Mouse (Mus musculus) liver (tissue): ENCODE data around the gene Eif3i.
A peak's percentile ranks its signal among the peaks of the same experiment; 100 is the strongest.

Experiments used
- DNase-seq: peaks from one replicate; pipeline ENCODE4 v3.0.0-alpha.2; 2020; ENCODE audit warnings: mixed read lengths

The Eif3i gene

GRCm38 (mm10) chr4:129618786-129619691 lies 18.6 kb upstream of the Eif3i start, which contains the start of gene Iqcc:
TSS of gene Iqcc (minus strand) at chr4:129619099.
- peak; percentile 95 for DNase-seq

- DNase-seq = no peak
Observed at GRCm38 (mm10) chr4:129618031-129618430, 17.6 kb upstream of the Eif3i start.

- no peak for DNase-seq
Observed at GRCm38 (mm10) chr4:129617121-129617641, 16.7 kb upstream of the Eif3i start.

- no peak for DNase-seq
Observed at GRCm38 (mm10) chr4:129616631-129617030, 16.2 kb upstream of the Eif3i start.

- no peak for DNase-seq
Observed at GRCm38 (mm10) chr4:129615801-129616290, 15.4 kb upstream of the Eif3i start.

GRCm38 (mm10) chr4:129614093-129614492 lies 13.6 kb upstream of the Eif3i start, which contains the start of gene Dcdc2b:
TSS of gene Dcdc2b (minus strand) at chr4:129614257.
- DNase-seq = no peak

- no peak for DNase-seq
Observed at GRCm38 (mm10) chr4:129610472-129610871, 10.0 kb upstream of the Eif3i start.

GRCm38 (mm10) chr4:129610026-129610425 lies 9.6 kb upstream of the Eif3i start:
- DNase-seq = no peak

- DNase-seq = no peak
Observed at GRCm38 (mm10) chr4:129609139-129609631, 8.7 kb upstream of the Eif3i start.

GRCm38 (mm10) chr4:129608426-129609025 lies 8.1 kb upstream of the Eif3i start:
- peak; percentile 90 for DNase-seq

GRCm38 (mm10) chr4:129588865-129589264 lies 11.6 kb downstream of the Eif3i start:
- DNase-seq = peak; percentile 71

- DNase-seq = no peak
Observed at GRCm38 (mm10) chr4:129586943-129587342, 13.5 kb downstream of the Eif3i start.

- DNase-seq = peak; percentile 63
Observed at GRCm38 (mm10) chr4:129585773-129586172, 14.7 kb downstream of the Eif3i start.

GRCm38 (mm10) chr4:129584884-129585608 lies 15.4 kb downstream of the Eif3i start:
- peak; percentile 92 for DNase-seq

- no peak for DNase-seq
Observed at GRCm38 (mm10) chr4:129584370-129584769, 16.1 kb downstream of the Eif3i start.

- no peak for DNase-seq
Observed at GRCm38 (mm10) chr4:129582251-129582650, 18.2 kb downstream of the Eif3i start.

- DNase-seq = no peak
Observed at GRCm38 (mm10) chr4:129580347-129580746, 20.1 kb downstream of the Eif3i start.

GRCm38 (mm10) chr4:129578466-129578865 lies 22.0 kb downstream of the Eif3i start, which contains the start of gene Fam167b:
TSS of gene Fam167b (minus strand) at chr4:129578549.
- no peak for DNase-seq

- DNase-seq = no peak
Observed at GRCm38 (mm10) chr4:129577688-129578087, 22.8 kb downstream of the Eif3i start.

GRCm38 (mm10) chr4:129576863-129577491 lies 23.5 kb downstream of the Eif3i start:
- peak; percentile 79 for DNase-seq

- peak; percentile 35 for DNase-seq
Observed at GRCm38 (mm10) chr4:129575171-129575844, 25.1 kb downstream of the Eif3i start.
